Mouse (Mus musculus): ENCODE data around the gene Farp2.

DNA sequence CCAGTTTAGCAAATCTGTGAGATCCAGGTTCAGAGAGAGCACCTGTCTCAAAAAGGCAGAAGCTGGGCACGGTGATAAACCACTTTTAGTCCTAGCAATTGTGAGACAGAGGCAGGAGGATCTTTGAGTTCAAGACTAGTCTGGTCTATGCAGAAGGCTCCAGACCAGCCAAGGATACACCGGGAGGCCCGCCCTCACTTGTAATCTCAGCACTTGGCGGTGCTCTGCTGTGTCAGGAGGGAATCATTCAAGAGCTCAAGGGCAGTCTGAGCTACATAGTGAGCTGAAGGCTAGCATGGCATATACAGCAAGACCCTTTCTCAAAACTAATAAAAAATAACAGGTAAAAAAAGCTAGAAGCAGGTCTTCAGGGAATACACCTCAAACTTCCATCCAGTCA, 43.3 kb upstream of the Farp2 start:
- TF ChIP-seq EP300 (IDR thresholded peaks at IDR 0.05; ENCODE audit: low read depth) = no peak
- TF ChIP-seq CTCF (IDR thresholded peaks at IDR 0.05; ENCODE audit: low read depth) = no peak

All from heart, postnatal 0 days (tissue).